Mouse (Mus musculus) brain, embryonic 18.5 days (tissue): Measurements from ENCODE around the gene Lnx1.

Experiments used
- DNase-seq: peaks from one replicate; pipeline ENCODE4 v3.0.0-alpha.2; 2012; ENCODE audit warnings: low read depth, low spot score

The Lnx1 gene

GRCm38 (mm10) chr5:74702766-74703165 is at the start of gene Lnx1:
Gene Lnx1 (minus strand): TSS chr5:74702912.
- DNase-seq, result no peak

- no peak for DNase-seq
Measured at GRCm38 (mm10) chr5:74750501-74750900, 47.8 kb upstream of the Lnx1 start.

GRCm38 (mm10) chr5:74747476-74747875 is 44.8 kb upstream of the Lnx1 start:
- no peak for DNase-seq

- no peak for DNase-seq
Measured at GRCm38 (mm10) chr5:74740951-74741350, 38.2 kb upstream of the Lnx1 start.

- DNase-seq, result no peak
Measured at GRCm38 (mm10) chr5:74739435-74739834, 36.7 kb upstream of the Lnx1 start.

GRCm38 (mm10) chr5:74738312-74738711 is 35.6 kb upstream of the Lnx1 start:
- no peak for DNase-seq

- no peak for DNase-seq
Measured at GRCm38 (mm10) chr5:74733885-74734558, 31.3 kb upstream of the Lnx1 start.

- no peak for DNase-seq
Measured at GRCm38 (mm10) chr5:74732613-74733012, 29.9 kb upstream of the Lnx1 start.

GRCm38 (mm10) chr5:74730601-74731000 is 27.9 kb upstream of the Lnx1 start:
- DNase-seq, result no peak

- no peak for DNase-seq
Measured at GRCm38 (mm10) chr5:74729567-74729966, 26.9 kb upstream of the Lnx1 start.

- no peak for DNase-seq
Measured at GRCm38 (mm10) chr5:74728186-74728585, 25.5 kb upstream of the Lnx1 start.

- no peak for DNase-seq
Measured at GRCm38 (mm10) chr5:74727319-74727718, 24.6 kb upstream of the Lnx1 start.

GRCm38 (mm10) chr5:74725541-74725940 is 22.8 kb upstream of the Lnx1 start:
- no peak for DNase-seq

- no peak for DNase-seq
Measured at GRCm38 (mm10) chr5:74721816-74722215, 19.1 kb upstream of the Lnx1 start.

- DNase-seq, result no peak
Measured at GRCm38 (mm10) chr5:74720661-74721060, 17.9 kb upstream of the Lnx1 start.

GRCm38 (mm10) chr5:74716165-74716564 is 13.5 kb upstream of the Lnx1 start:
- no peak for DNase-seq

GRCm38 (mm10) chr5:74712811-74713210 is 10.1 kb upstream of the Lnx1 start:
- no peak for DNase-seq

- no peak for DNase-seq
Measured at GRCm38 (mm10) chr5:74711988-74712387, 9.3 kb upstream of the Lnx1 start.

GRCm38 (mm10) chr5:74711056-74711455 is 8.3 kb upstream of the Lnx1 start:
- DNase-seq, result no peak

GRCm38 (mm10) chr5:74710181-74710580 is 7.5 kb upstream of the Lnx1 start:
- DNase-seq, result no peak

GRCm38 (mm10) chr5:74704460-74704790 is 1.7 kb upstream of the Lnx1 start:
- no peak for DNase-seq

- no peak for DNase-seq
Measured at GRCm38 (mm10) chr5:74703741-74704459, 1.2 kb upstream of the Lnx1 start.

GRCm38 (mm10) chr5:74700918-74701317 is 1.8 kb downstream of the Lnx1 start:
- DNase-seq, result no peak
